Mouse (Mus musculus): Measurements from ENCODE around the gene Hist4h4. TPM values are rescaled to one million over a fixed set of nuclear protein-coding genes. Genes with fewer than 3 reads are reported as not detected.
A peak's percentile ranks its signal among the peaks of the same experiment; 100 is the strongest.
"Not testable (repeated sequence)": the region's sequence is repeated elsewhere in the genome, so short reads cannot be mapped to it uniquely, and the experiment has no call there.

The Hist4h4 gene
- polyA plus RNA-seq, 1 experiment from 2014 or later = 1.1 TPM

DNA sequence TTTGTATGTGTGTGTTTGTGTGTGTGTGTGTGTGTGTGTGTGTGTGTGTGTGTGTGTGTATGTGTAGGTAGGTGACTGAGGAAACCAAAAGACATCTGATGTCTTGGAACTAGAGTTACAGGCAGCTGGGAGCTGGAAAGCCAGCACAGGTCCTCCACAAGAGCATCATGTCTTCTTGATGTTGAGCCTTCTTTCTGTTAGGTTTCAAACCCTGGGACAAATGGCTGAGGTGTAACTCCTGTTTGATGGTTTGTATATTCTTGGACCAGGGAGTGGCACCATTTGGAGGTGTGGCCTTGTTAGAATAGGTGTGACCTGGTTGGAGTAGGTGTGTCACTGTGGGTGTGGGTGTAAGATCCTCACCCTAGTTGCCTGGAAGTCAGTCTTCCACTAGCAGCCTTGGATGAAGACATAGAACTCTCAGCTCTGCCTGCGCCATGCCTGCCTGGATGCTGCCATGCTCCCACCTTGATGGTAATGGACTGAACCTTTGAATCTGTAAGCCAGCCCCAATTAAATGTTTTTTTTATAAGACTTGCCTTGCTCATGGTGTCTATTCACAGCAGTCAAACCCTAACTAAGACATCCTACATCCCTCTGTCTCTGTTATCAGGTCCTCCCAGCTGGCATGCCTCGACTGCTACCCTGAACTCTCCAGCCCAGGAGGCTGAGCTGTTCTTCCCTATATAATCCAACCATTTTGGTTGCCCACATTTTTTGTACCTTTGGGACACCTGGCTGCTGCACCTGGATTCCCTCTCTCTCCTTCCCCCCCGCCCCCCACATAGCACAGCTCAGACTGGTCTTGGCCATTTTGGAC is 6.1 kb downstream of the Hist4h4 start:
- H3K27ac ChIP-seq (replicated peaks); ATAC-seq (replicated peaks); H3K9me3 ChIP-seq; H3K36me3 ChIP-seq; H3K9ac ChIP-seq (replicated peaks); H3K4me3 ChIP-seq; H3K27me3 ChIP-seq; H3K4me2 ChIP-seq (replicated peaks): not testable (repeated sequence)
- peaks cover 14% of the 10 kb centered on the region for H3K4me1 ChIP-seq
- WGBS = 90% methylated on average over 3 of the region's 3 CpGs

DNA sequence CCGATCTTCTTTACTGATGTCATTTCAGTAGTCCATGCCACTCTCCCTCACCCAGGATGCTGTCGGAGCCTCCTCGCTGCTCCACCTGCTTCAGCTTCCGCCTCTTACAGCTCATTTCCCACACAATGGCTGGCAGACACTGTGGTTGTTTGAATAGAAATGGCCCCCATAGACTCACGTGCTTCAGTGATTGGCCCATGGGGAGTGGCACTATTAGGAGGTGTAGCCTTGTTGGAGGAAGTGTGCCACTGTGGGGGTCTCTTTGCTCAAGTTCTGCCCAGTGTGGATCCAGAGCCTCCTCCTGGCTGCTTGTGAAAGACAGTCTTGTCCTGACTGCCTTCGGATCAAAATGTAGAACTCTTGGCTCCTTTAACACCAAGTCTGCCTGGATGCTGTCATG is 8.4 kb downstream of the Hist4h4 start:
- Histone ChIP-seq H3K27ac (replicated peaks) (no peak overlapping the region), H3K4me2 (replicated peaks) (no peak overlapping the region), H3K36me3 (no peaks in the 10 kb centered on the region), H3K4me1 (peaks cover 13% of the 10 kb centered on the region), H3K9me3 (no peaks in the 10 kb centered on the region), H3K27me3 (0 out of 2 replicates have a peak, but pooled peaks cover 3% of the 10 kb centered on the region), H3K4me3 (no peak overlapping the region), H3K9ac (replicated peaks) (no peak overlapping the region)
- ATAC-seq (replicated peaks) = no peak
- 58% methylated on average over 6 of the region's 6 CpGs for WGBS

DNA sequence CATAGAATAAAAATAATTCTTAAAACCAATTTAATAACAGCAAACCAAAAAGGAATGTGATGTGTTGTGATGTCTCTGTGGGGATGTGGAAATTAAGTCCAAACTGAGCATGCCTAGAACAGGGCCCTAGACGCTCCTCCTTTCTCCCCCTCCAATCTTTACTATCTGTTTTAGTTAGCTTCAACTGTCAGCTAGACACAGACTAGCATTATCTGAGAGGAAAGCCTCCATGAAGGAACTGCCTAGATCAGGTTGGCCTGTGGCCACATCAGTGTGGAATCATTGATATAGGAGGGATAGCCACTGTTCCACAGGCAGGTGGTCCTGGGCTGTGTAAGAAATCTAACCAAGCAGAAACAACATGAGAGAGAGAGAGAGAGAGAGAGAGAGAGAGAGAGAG is 9.1 kb downstream of the Hist4h4 start:
- peaks cover 13% of the 10 kb centered on the region for H3K4me1 ChIP-seq
- WGBS = 56% methylated on average over 1 of the region's 1 CpGs
- no peaks in the 10 kb centered on the region for H3K36me3 ChIP-seq
- H3K27me3 ChIP-seq = 0 out of 2 replicates have a peak, but pooled peaks cover 3% of the 10 kb centered on the region
- H3K9ac ChIP-seq (replicated peaks) = no peak overlapping the region
- no peak overlapping the region for H3K27ac ChIP-seq (replicated peaks)
- H3K9me3 ChIP-seq = no peaks in the 10 kb centered on the region
- H3K4me3 ChIP-seq = no peak overlapping the region
- no peak for ATAC-seq (replicated peaks)
- no peak overlapping the region for H3K4me2 ChIP-seq (replicated peaks)

DNA sequence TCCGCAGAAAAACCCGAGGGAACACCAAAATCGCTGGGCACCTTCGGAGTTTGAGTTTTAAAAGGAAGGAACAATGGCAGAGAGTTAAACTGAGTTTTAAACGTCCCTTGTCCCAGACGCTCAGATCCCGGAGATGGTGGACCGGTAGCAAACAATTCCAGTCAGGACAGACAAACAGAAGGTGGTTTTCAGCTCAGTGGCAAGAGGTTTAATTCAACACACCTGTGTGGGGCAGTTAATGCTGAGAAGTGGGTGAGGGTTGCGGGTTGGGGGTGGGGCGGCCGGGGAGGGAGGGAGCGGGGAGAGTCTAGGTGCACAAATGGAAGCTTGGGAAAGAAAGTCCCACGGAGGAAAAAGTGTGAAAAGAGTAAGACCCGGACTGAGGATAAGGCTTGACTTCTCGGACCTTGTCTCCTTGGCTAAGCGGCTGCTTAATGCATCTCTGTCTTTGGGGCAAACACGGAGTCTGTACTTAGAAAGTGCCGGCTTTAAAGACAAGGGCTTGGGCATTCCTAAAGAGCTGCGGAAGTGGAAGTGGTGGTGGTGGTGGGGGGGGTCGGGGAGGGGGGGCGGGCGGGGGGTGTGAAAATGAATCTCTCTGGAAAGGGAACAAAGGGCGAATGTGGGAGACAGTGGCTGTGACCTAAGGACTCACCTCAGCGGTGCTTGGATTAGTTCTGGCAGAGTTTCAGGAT is 10.2 kb downstream of the Hist4h4 start:
- peaks cover 13% of the 10 kb centered on the region for H3K4me1 ChIP-seq
- H3K9ac ChIP-seq (replicated peaks) = peak overlapping the region; percentile 6; the same call in 1 of the 2 replicates
- 0 out of 2 replicates have a peak, but pooled peaks cover 3% of the 10 kb centered on the region for H3K27me3 ChIP-seq
- no peaks in the 10 kb centered on the region for H3K9me3 ChIP-seq
- H3K4me3 ChIP-seq = peak overlapping the region; percentile 33
- WGBS = under 1% methylated on average over 22 of the region's 24 CpGs
- 0 out of 2 replicates have a peak, but pooled peaks have one; percentile 55 for ATAC-seq (replicated peaks)
- no peaks in the 10 kb centered on the region for H3K36me3 ChIP-seq
- no peak overlapping the region for H3K27ac ChIP-seq (replicated peaks)
- H3K4me2 ChIP-seq (replicated peaks) = peak overlapping the region; percentile 62

DNA sequence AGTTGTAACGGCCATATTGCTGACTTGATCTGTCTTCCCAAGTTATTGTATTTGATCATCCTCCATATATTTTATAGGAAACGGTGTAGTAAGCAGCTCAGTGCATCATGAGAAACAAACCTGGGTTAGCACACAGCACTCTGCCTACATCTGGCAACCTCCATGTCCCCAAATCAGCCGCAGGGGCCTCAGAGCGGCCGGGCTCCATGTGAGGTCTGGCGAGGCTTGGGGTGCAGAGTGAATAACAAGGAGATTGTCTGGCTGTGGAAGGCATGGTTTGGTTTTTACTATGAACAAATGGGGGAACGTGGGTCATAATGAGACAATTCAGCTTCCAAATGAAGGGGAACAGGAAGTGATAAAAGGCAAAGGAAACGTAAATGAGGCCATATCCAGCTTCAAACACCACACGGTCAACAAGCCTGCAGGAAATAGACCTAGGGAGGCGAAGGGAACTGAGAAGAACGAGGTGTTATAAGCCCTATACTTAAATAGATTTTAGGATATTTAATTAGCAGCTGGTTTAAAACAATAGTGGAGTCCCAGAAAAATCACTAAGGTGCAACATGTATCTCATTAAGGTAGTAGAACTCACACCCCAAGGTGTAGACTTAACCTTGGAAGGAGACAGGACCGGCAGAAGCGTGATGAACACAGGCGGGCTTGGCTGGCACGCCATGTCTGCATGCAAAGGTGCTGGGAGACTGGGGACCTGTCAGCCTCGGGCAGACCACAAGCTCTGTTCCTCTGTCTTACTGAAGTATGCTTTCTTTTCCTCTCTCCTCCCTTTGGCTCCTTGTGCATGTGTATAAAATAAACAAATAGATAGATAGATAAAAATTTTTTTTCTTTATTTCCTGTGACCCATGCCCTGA is 11.1 kb downstream of the Hist4h4 start:
- Histone ChIP-seq H3K4me3 (peak overlapping the region; percentile 33), H3K9me3 (no peaks in the 10 kb centered on the region), H3K27ac (replicated peaks) (no peak overlapping the region), H3K36me3 (no peaks in the 10 kb centered on the region), H3K27me3 (0 out of 2 replicates have a peak, but pooled peaks cover 3% of the 10 kb centered on the region), H3K9ac (replicated peaks) (peak overlapping the region; percentile 6; the same call in 1 of the 2 replicates), H3K4me2 (replicated peaks) (peak overlapping the region; percentile 62), H3K4me1 (peaks cover 13% of the 10 kb centered on the region)
- 23% methylated on average over 16 of the region's 16 CpGs for WGBS
- no peak for ATAC-seq (replicated peaks)

DNA sequence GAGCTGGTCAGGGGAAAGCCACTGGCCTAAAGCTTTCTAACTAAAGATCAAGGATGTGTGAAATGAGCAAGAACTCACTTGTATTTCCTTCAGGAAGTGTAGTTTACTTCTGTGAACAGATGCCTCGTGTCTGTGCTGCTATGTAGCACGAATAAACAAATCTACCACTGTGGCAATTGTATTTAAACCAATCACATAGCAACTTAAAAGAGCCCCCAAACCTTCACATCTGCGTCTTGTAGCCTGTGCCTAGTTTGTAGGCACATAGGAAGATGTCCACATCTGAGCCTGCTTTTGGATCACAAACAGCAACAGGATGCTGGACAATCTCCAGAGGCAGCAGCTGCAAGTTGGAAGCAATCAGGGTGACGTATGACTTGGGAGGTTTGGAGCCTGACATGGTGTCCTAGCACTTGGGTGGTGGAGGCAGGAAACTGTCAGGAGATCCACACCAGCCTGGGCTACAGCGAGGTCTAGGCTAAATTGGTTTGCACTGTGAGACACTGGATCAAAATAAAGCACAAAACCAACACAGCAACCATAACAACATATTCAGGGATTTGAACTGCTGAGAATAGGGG is 14.7 kb downstream of the Hist4h4 start:
- 82% methylated on average over 5 of the region's 5 CpGs for WGBS
- peaks cover 13% of the 10 kb centered on the region for H3K4me1 ChIP-seq
- H3K9me3 ChIP-seq = no peaks in the 10 kb centered on the region

DNA sequence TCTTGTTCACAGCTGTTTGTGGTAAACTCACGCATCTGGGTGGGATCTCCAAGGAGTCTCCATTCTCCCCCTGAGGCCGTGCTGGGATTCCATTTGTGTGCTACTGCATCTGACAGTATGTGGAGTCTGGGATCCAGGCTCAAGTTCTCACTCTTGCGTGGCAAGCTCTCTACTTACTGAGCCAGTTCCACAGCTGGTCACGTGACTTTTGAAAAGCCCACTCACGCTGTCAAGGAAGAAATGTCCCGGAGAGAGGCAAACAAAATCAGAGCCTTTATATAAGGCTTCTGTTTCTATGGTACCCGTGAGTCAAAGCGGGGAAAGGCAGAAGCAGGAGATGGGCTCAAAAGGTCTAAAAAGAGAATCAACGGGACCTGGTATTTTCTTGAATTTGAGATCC is 21.5 kb downstream of the Hist4h4 start:
- H3K27me3 ChIP-seq = no peaks in the 10 kb centered on the region
- H3K9ac ChIP-seq (replicated peaks) = no peak overlapping the region
- no peaks in the 10 kb centered on the region for H3K9me3 ChIP-seq
- no peak for ATAC-seq (replicated peaks)
- no peak overlapping the region for H3K27ac ChIP-seq (replicated peaks)
- no peaks in the 10 kb centered on the region for H3K36me3 ChIP-seq
- no peak overlapping the region for H3K4me3 ChIP-seq
- H3K4me2 ChIP-seq (replicated peaks) = no peak overlapping the region
- no peaks in the 10 kb centered on the region for H3K4me1 ChIP-seq
- WGBS = 83% methylated on average over 9 of the region's 9 CpGs

More for the DNA sequence above, 14.7 kb downstream of the Hist4h4 start:
- 0 out of 2 replicates have a peak, but pooled peaks cover 3% of the 10 kb centered on the region for H3K27me3 ChIP-seq
- no peak overlapping the region for H3K27ac ChIP-seq (replicated peaks)
- no peak overlapping the region for H3K4me2 ChIP-seq (replicated peaks)
- no peak overlapping the region for H3K4me3 ChIP-seq
- no peak overlapping the region for H3K9ac ChIP-seq (replicated peaks)
- no peak for ATAC-seq (replicated peaks)
- no peaks in the 10 kb centered on the region for H3K36me3 ChIP-seq

DNA sequence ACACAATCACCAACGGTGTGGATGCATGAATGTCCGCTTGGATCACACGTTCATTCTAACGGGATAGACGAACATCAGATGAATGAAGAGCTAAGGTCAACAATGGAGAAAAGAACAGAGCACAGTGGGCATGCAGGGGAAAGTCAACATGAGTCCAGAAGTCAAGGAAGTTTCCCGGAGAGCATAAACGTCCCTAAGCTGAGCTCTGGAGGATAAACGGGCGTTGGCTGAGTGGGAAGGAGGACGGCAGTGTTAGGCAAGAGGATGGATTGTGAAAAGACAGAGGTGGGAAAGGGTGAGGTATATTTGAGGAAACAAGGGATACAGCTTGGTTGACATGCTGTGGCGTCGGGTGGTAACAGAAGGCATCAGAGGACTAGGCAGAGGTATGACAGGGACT is 22.1 kb downstream of the Hist4h4 start:
- Histone ChIP-seq H3K36me3 (no peaks in the 10 kb centered on the region), H3K4me2 (replicated peaks) (no peak overlapping the region), H3K9ac (replicated peaks) (no peak overlapping the region), H3K4me3 (no peak overlapping the region), H3K4me1 (no peaks in the 10 kb centered on the region), H3K27ac (replicated peaks) (no peak overlapping the region), H3K9me3 (no peaks in the 10 kb centered on the region), H3K27me3 (no peaks in the 10 kb centered on the region)
- ATAC-seq (replicated peaks) = no peak
- WGBS = 85% methylated on average over 12 of the region's 12 CpGs

DNA sequence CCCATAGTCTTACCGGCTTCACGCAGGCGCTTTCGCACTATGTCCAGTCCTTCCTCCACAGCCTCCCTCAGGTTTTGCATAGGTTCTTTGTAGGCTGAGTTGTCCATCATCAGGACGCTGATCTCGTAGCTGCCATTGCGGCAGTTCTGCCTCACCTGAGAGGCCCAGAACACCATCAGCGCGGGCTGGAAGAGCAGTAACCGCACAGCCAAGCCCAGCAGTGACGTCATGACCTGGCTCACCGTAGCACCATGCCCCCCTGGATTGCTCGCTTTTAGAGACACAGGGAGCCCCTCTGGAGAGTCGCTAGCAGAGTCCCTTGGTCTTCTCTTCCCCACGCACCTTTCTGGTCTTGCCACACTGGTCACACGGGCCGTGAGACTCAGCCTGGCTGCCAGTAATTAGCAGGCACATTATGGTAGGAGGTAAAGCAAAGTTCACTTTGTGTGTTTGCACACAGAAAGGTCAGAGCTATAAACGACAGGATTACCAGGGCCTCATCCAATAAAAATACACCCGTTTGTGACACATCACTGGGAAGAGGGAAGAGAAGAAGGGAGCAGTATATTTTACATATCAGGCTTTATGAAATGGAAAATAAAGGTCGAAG is 22.7 kb downstream of the Hist4h4 start, which contains the start of gene Gucy2c:
Gucy2c (minus strand) TSS at position 389 of the 610 bp plus-strand sequence.
- Histone ChIP-seq H3K27me3 (no peaks in the 10 kb centered on the region), H3K9ac (replicated peaks) (no peak within 1 kb of the TSS), H3K27ac (replicated peaks) (no peak within 1 kb of the TSS), H3K4me3 (no peak within 1 kb of the TSS), H3K4me1 (no peaks in the 10 kb centered on the region), H3K4me2 (replicated peaks) (no peak within 1 kb of the TSS), H3K9me3 (no peaks in the 10 kb centered on the region), H3K36me3 (no peaks in the 10 kb centered on the region)
- ATAC-seq (replicated peaks) = no peak
- WGBS = 81% methylated on average over 20 of the region's 20 CpGs

DNA sequence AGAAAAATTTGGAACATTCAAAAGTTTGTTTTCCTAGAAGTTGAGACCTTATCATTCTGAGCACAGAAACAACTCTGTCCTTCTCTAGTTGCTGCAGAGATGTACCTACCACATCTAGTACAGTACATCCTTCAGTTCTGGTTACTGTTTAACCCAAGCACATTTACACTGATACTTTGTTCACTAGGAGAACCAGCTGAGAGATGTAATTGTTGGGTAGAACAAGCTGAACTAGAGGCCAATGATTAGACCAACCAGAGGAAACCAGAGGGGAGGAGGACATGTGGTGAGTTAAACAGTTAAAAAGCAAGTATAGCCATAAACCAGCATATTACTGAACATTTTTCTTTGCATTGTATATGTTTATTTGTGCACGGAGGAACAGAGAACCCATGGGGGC is 27.8 kb downstream of the Hist4h4 start:
- no peak overlapping the region for H3K4me2 ChIP-seq (replicated peaks)
- no peaks in the 10 kb centered on the region for H3K9me3 ChIP-seq
- WGBS = 90% methylated on average over 1 of the region's 1 CpGs
- no peak overlapping the region for H3K9ac ChIP-seq (replicated peaks)
- no peak overlapping the region for H3K4me3 ChIP-seq
- no peak overlapping the region for H3K27ac ChIP-seq (replicated peaks)
- no peaks in the 10 kb centered on the region for H3K36me3 ChIP-seq
- no peaks in the 10 kb centered on the region for H3K4me1 ChIP-seq
- no peaks in the 10 kb centered on the region for H3K27me3 ChIP-seq
- no peak for ATAC-seq (replicated peaks)

DNA sequence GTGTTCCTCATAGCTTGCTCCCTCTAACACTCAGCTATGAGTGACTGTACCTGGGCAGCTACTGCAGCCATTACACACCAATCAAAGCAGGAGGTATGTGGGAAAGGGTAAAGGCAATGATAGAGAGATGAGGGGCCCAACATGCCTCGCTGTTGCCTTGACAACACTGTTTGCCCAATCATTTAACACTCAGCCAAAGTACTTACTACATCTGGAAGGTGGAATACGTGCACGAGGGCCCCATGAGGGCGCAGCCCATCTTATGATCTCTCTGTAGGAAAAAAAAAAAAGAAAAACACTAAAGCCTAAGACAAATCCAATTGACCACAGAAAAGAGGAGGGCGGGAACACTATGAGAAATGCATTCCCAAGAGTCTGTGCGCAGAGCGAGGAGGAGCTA is 34.4 kb downstream of the Hist4h4 start:
- 85% methylated on average over 7 of the region's 7 CpGs for WGBS
- no peak for ATAC-seq (replicated peaks)
- Histone ChIP-seq H3K4me2 (replicated peaks) (no peak overlapping the region), H3K4me1 (no peaks in the 10 kb centered on the region), H3K4me3 (no peak overlapping the region), H3K27me3 (no peaks in the 10 kb centered on the region), H3K27ac (replicated peaks) (no peak overlapping the region), H3K36me3 (no peaks in the 10 kb centered on the region), H3K9me3 (no peaks in the 10 kb centered on the region), H3K9ac (replicated peaks) (no peak overlapping the region)

Data from forebrain, embryonic 15.5 days (tissue).